Mouse (Mus musculus) naive thymus-derived CD4-positive, alpha-beta T cell, adult 5 months (primary cell): ENCODE measurements around the gene Capg. TPM values are rescaled to one million over a fixed set of nuclear protein-coding genes. Genes with fewer than 3 reads are reported as not detected.

Source experiments
- polyA plus RNA-seq: library from polyadenylated mRNA; unstranded; fragments of 100-300 nt; shearing (Covaris generic); gene quantifications from one replicate; pipeline ENCODE4 v1.2.1, GENCODE M21; 2017

Gene Capg
- polyA plus RNA-seq: 50.6 TPM

GRCm38 (mm10) chr6:72544283-72544987 lies at the start of gene Capg:
Capg (plus strand) TSS chr6:72544391.

DNA sequence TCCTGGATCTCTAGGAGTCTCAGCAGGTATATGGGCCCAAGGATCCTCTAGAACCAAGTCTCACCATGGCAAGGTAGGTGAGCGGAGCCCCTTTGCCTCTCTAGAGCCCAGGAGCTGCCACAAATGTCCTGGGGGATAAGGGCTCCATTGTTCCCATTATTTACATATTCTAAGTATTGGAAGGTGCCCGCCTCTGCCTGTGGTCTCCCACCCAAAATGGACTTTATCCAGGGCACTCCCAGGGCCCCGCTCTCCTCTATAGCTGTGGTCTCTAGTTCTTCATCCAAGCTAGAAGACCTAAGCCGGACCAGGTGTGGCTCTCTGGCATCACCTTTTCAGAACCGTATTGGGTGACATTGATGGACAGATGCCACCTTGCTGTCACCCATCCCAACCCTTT lies 22.6 kb upstream of the Capg start, which contains the start of gene Sh2d6:
Sh2d6 (minus strand) TSS at position 101 of the 400 bp plus-strand sequence.

DNA sequence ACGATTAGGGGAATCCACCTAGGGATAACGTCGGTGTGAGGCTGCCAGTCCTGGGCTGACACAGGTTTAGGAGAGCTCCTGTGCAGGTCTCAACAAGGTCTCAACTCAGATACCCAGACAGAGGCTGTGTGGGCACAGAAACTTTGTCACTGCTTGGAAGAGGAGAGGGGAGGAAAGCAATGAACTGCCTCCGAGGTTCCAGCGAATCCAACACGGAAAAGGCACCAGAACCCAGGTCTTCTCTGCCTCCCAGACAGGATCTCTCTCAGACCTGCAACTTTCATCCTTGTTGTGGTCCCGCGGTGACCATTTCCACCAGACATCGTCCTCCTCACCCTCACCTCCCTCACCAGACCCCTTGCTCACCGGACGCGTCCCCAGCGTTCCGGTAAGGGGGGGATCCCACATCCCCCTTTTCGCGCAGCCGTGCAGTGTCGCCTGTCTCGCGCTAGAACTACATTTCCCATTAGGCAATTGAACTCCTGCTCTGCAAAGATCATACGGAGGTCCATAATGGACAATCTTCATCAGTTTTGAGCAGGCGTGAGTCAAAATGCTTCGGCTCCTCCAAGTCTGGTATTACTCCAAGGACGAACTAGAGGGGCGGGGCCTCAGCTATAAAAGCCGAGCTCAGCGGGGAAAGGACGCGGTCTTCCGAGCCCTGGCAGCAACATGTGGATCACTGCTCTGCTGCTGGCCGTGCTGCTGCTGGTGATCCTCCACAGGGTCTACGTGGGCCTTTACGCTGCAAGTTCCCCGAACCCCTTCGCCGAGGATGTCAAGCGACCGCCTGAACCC lies 54.0 kb downstream of the Capg start, which contains the start of the genes Elmod3 and Retsat:
Elmod3 (minus strand) TSS at position 458 of the 798 bp plus-strand sequence.
Retsat (plus strand) TSS at position 520 of the 798 bp plus-strand sequence.

Other genes starting within 250 kb of the Capg start
- not detected for gene Sftpb, start 239.8 kb upstream of the Capg start, polyA plus RNA-seq
- gene Usp39, start 199.2 kb upstream of the Capg start, polyA plus RNA-seq: 42.5 TPM
- 43.8 TPM for gene 0610030E20Rik, start 197.1 kb upstream of the Capg start, polyA plus RNA-seq
- gene Tmem150a, start 188.9 kb upstream of the Capg start, polyA plus RNA-seq: not detected
- 109 TPM for gene Rnf181, start 177.4 kb upstream of the Capg start, polyA plus RNA-seq
- 11.1 TPM for gene Vamp5, start 163.9 kb upstream of the Capg start, polyA plus RNA-seq
- gene Vamp8, start 153.7 kb upstream of the Capg start, polyA plus RNA-seq: 110 TPM
- 7.0 TPM for gene Ggcx, start 130.1 kb upstream of the Capg start, polyA plus RNA-seq
- 422 TPM for gene Mat2a, start 104.8 kb upstream of the Capg start, polyA plus RNA-seq
- not detected for gene Sh2d6, start 22.7 kb upstream of the Capg start, polyA plus RNA-seq
- 11.0 TPM for gene Elmod3, start 54.0 kb downstream of the Capg start, polyA plus RNA-seq
- gene Retsat, start 54.1 kb downstream of the Capg start, polyA plus RNA-seq: 5.7 TPM
- gene Tgoln1, start 72.6 kb downstream of the Capg start, polyA plus RNA-seq: 224 TPM
- gene Tcf7l1, start 244.9 kb downstream of the Capg start, polyA plus RNA-seq: 3.4 TPM